Mouse (Mus musculus) R1 (cell line): ENCODE results near the gene Fscn1.

ENCODE experiments used
- DNase-seq: peaks from one replicate; pipeline ENCODE4 v3.0.0-alpha.2; 2018; ENCODE audit warnings: low read depth, low spot score

Fscn1 gene

GRCm38 (mm10) chr5:142935642-142936335 lies 24.4 kb upstream of the Fscn1 start:
- peak; percentile 95 for DNase-seq

- peak; percentile 83 for DNase-seq
Measured at GRCm38 (mm10) chr5:142936336-142936719, 23.8 kb upstream of the Fscn1 start.

GRCm38 (mm10) chr5:142937956-142938727 lies 22.0 kb upstream of the Fscn1 start:
- DNase-seq = peak; percentile 97

DNA sequence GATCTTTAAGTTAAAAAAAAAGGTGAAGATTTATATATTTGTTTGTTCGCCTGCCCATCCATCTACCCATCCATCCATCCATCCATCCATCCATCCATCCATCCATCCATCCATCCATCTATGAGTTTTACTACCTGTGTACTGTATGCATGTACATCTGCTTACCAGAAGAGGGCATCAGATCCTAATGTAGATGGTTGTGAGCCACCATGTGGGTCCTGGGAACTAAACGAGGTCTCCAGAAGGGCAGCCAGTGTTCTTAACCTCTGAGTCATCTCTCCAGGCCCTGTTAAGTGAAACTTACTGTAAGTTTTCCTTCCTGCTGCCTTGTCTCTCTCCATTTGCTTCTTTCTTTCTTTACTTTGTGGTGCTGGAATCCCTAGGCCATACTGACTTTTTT lies 19.8 kb upstream of the Fscn1 start:
- peak; percentile 87 for DNase-seq

DNA sequence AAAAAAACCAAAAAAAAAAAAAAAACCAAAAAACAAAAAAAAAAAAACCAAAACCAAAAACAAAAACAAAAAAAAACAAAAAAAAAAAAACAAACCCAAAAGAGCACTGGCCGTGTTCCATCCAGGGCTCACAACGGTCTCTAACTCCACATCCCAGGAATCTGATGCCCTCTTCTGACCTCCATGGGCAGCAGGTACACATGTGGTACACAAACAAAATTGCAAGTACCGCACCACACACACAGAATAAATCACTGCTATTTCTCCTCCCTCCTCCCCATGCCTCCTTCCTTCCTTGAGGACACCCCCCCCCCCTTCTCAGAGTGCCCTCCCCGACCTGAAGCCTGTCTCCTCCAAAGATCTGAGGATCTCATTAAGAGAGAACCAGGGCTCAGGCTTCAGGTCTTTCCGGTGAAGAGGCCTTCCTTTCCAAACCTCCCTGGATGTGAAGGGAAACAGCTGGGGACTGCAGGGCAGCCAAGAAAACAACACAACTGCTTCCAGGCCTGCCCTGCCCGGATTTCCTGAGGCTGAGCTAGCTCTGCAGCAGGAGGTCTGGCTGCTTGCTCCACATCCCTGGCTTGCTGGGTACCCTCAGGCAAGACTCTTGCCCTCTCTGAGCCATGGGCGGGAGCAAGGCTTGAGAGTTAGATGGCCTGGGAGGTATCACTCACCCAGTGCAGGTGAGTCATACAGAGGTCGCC lies 15.0 kb upstream of the Fscn1 start:
- no peak for DNase-seq

DNA sequence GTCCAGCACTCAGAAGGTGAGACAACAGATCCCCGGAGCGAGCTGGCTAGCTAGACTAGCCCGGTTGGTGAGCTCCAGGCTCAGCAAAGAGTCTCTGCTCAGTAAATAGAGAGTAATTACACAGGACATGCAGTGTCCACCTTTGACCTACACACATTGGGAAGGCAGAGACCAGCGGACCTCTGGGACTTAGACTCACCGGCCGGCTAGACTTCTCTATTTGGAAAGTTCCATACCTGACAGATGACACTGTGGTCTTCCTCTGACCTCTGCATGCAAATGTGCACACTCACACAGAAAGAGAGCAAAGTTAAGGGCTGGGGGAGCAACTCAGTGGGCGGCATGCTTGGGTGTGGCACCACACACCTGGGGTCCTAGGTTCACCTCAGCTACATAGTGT lies 12.7 kb upstream of the Fscn1 start:
- DNase-seq = no peak

- no peak for DNase-seq
Measured at GRCm38 (mm10) chr5:142949580-142949979, 10.6 kb upstream of the Fscn1 start.

GRCm38 (mm10) chr5:142950405-142950804 lies 9.7 kb upstream of the Fscn1 start:
- DNase-seq = no peak

DNA sequence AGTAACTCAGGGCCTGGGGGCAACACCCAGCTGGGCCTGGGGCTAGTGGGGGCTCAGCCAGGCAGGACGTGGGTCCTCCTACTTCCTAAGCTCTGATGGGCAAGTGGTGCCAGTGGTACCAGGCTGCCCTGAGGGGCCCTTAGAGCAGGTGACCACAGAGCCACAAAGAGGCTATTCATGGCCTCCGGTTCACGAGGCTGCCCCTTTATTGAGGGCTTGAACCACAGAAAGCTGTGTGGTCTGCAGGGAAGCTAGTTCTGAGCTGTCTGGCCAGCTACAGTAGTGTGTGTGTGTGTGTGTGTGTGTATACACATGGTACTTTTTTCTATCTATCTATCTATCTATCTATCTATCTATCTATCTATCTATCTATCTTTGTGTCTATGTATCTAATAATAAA lies 6.5 kb upstream of the Fscn1 start:
- DNase-seq = no peak

DNA sequence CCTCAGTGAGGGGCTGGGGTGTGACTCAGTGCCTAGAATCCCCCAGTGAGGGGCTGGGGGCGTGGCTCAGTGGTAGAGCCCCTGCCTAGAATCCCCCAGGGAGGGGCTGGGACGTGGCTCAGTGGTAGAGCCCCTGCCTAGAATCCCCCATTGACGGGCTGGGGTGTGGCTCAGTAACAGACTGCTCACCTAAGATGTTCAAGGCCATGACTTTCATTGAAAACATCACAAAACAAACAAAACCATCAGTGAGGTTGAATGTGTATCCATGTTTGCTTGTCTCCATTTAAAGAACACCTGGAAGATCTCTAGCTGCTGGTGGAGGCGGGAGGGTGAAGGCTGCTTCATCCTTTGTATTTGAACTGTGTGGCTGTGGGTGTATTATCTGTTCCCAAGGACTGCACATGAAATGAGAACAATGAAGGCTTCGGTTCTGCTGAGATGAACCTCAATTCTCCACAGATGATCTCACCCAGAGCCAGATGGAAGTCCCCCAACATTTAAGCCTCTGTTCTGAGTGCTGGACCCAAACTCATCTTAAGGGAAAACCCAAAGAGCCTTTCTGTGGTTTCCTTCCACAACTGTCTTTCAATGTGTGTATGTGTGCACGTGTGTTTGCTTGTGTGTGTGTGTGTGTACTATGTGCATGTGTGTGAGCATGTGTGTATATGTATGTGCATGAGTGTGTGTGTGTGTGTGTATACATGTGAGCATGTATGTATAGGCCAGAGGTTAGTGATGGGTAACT lies 3.0 kb upstream of the Fscn1 start:
- DNase-seq = peak; percentile 93

DNA sequence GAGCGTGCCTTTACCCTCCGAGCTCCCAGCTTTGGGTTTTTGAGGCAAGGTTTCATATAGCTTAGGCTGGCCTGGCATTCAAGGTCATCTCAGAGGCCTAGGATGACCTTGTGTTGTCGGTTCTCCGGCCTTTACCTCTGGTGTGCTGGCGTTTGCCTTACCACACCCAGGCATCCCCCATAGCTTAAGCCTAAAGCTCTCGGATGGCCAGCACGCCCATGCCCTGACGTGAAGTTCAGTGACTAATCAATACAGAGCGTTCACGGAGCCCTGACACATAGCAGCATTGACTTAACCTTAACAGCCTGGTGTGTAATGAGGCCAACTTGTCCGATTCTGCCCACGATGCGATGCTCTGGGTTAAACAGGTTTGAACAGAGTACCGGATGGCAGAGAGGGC lies 1.7 kb upstream of the Fscn1 start:
- peak; percentile 55 for DNase-seq

GRCm38 (mm10) chr5:142959156-142959555 lies 987 bp upstream of the Fscn1 start:
- no peak for DNase-seq

- DNase-seq = no peak
Measured at GRCm38 (mm10) chr5:142960775-142961271, 680 bp downstream of the Fscn1 start.

GRCm38 (mm10) chr5:142961398-142961880 lies 1.3 kb downstream of the Fscn1 start:
- no peak for DNase-seq

GRCm38 (mm10) chr5:142961881-142962443 lies 1.8 kb downstream of the Fscn1 start:
- peak; percentile 98 for DNase-seq

DNA sequence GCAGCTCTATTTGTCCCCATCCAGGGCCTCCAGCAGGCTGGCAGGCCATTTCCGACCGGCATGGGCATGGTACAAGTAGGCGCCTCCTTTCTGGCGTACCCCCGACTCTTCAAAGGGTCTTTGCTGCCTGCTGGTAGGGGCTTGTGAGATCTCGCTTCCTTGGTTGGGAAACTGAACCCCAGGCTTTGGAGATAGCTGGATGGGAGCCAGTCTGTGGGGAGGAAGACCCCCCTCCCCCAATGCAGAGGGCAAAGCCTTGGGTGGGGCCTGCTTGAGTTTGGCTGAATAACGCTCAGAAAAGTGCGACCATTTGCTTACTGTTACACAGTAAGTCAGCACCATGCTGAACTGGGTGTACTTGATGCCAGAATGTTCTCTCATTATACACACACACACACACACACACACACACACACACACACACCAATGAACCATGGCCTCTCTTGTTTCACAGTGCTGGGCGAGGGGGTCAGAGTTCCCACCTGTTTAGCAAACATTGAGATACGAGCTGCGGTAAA lies 2.4 kb downstream of the Fscn1 start:
- peak; percentile 69 for DNase-seq

DNA sequence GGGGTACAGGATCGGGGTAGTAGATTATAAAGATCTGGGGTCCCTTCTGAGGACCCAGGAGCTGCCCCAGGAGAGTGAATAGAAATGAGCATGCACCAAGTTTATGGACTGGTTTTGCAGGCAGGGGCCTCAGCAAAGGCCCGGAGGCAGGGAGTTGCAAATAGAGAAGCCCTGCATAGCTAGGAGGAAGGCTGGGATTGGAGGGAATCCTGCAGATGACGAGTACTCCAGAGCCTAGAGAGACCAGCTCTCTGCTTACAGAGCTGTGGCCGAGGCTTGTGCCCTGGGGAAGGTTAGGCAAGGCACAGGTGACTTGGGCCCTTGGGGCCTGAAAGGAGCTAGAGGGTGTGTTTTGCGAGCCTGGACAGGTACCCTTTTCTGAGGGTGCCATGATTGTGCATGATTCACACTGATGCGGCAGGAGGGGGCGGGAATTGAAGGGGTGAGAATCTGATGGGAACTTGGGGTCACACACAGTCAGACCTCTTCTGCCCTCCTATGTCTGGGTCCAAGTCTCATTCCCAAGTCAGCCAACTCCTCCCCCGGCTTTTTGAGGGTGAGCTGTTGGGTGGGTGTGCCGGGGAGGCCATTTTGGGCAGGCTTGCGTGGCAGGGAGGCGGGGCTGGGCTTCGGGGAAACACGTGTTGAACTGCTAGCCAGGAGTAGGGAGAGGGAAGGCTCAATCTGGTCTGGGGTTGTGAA lies 3.0 kb downstream of the Fscn1 start:
- peak; percentile 95 for DNase-seq

GRCm38 (mm10) chr5:142963705-142964494 lies 3.8 kb downstream of the Fscn1 start:
- peak; percentile 93 for DNase-seq

DNA sequence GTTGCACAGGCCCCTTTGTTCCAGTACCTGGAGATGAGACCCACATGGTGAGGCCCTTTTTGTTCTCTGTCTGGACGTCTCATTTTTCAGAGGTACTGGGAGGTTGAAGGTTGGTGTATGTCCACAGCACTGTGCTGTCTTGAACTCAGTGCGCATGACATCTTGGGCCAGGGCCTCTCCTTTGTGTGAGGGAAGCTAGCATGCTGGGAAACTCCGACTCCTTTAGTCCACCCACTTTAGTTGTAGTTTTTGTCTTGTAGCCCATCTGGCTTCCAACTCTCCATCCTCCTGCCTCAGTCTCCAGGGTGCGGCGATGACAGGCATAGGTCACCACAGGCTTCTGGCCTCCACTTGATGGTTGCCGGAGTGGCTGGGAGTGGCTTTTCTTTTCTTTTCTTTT lies 4.5 kb downstream of the Fscn1 start:
- DNase-seq = peak; percentile 87
